Comparison of ENCODE assay signal across 8 mouse cellular contexts in genomic region chr12:12580763-12581178, GRCm38 (mm10).
DNase-seq lines count a peak whose midpoint lies in the region; ATAC-seq and TF ChIP-seq lines count a peak whose summit lies in the region.

No protein-coding gene starts in this region.

- no peak overlapping the region for H3K4me3 ChIP-seq in intestine, embryonic 14.5 days (ENCODE audit: low read depth, low read length)
- H3K4me3 ChIP-seq in intestine, postnatal 0 days (ENCODE audit: low read depth, low read length): no peak overlapping the region

- no peak overlapping the region for H3K27ac ChIP-seq in intestine, embryonic 14.5 days (ENCODE audit: low read depth)
- no peak overlapping the region for H3K27ac ChIP-seq in intestine, postnatal 0 days (ENCODE audit: low read depth, low read length)

- H3K27me3 ChIP-seq in intestine, embryonic 14.5 days (replicated peaks; ENCODE audit: control insufficient read depth, insufficient read depth, low read length): no peaks in the 10 kb centered on the region
- H3K27me3 ChIP-seq in intestine, postnatal 0 days (replicated peaks; ENCODE audit: control insufficient read depth, insufficient read depth, low read length): no peaks in the 10 kb centered on the region

- DNase-seq in intestine, embryonic 14.5 days (ENCODE audit: low spot score): peak; percentile 51
- peak; percentile 42 to 59 for DNase-seq in lung, postnatal 4 days
- DNase-seq in spleen, postnatal 14 days (ENCODE audit: low spot score in 2 of 2): peak; percentile 50 to 69
- DNase-seq in cerebellum, postnatal 10 days: no peak
- DNase-seq in adipocyte (ENCODE audit: low spot score): no peak
- DNase-seq in gastrocnemius, postnatal 10 days: no peak

- ATAC-seq in intestine, embryonic 14.5 days (replicated peaks; ENCODE audit: low FRiP score, low TSS enrichment, low read depth): no peak
- ATAC-seq in intestine, postnatal 0 days: no peak
- ATAC-seq in granulocyte monocyte progenitor cell, adult 5-6 weeks (replicated peaks; ENCODE audit: poor library complexity, severe bottlenecking): peak; percentile 95

- WGBS in intestine, embryonic 14.5 days: 20% methylated on average over 8 of the region's 8 CpGs
- WGBS in intestine, postnatal 0 days: 28% methylated on average over 8 of the region's 8 CpGs

- no peaks in the 10 kb centered on the region for H3K9me3 ChIP-seq in intestine, embryonic 14.5 days (ENCODE audit: control insufficient read depth, low read length)
- no peaks in the 10 kb centered on the region for H3K9me3 ChIP-seq in intestine, postnatal 0 days (ENCODE audit: control insufficient read depth)

- H3K4me1 ChIP-seq in intestine, embryonic 14.5 days (replicated peaks; ENCODE audit: control insufficient read depth, insufficient read depth, low read length): peaks cover 19% of the 10 kb centered on the region
- no peaks in the 10 kb centered on the region; the same call in 1 of the 2 replicates for H3K4me1 ChIP-seq in intestine, postnatal 0 days (replicated peaks; ENCODE audit: control insufficient read depth, insufficient read depth, low read length)

- peak overlapping the region; percentile 16; the same call in 1 of the 2 replicates for H3K4me2 ChIP-seq in intestine, embryonic 14.5 days (ENCODE audit: low read length)
- no peak overlapping the region for H3K4me2 ChIP-seq in intestine, postnatal 0 days (replicated peaks; ENCODE audit: low read depth)

- H3K9ac ChIP-seq in intestine, embryonic 14.5 days (ENCODE audit: low read length): no peak overlapping the region
- H3K9ac ChIP-seq in intestine, postnatal 0 days (ENCODE audit: low read depth, low read length): no peak overlapping the region

- no peaks in the 10 kb centered on the region for H3K36me3 ChIP-seq in intestine, embryonic 14.5 days (ENCODE audit: control insufficient read depth, insufficient read depth, low read length)
- no peaks in the 10 kb centered on the region for H3K36me3 ChIP-seq in intestine, postnatal 0 days (ENCODE audit: control insufficient read depth, insufficient read depth)

- TF ChIP-seq CTCF in intestine, postnatal 0 days (IDR thresholded peaks at IDR 0.05; ENCODE audit: low read depth): no peak

Comparison
In these comparisons a context has a peak if more than half of its experiments do, and no peak if none do; other contexts are left out.
1. DNase-seq: peak in intestine, embryonic 14.5 days (single experiment), lung, postnatal 4 days (2 of 2) and spleen, postnatal 14 days (2 of 2); none in cerebellum, postnatal 10 days (0 of 2), adipocyte (single experiment) and gastrocnemius, postnatal 10 days (single experiment).